Mouse (Mus musculus) heart, adult 9 months (tissue): ENCODE measurements around the gene Lck.

Source experiments
- DNase-seq, 2 experiments: peaks; one replicate each; pipeline ENCODE4 v3.0.0; 2022; ENCODE audit warnings: low spot score in 2 of 2

Lck gene

DNA sequence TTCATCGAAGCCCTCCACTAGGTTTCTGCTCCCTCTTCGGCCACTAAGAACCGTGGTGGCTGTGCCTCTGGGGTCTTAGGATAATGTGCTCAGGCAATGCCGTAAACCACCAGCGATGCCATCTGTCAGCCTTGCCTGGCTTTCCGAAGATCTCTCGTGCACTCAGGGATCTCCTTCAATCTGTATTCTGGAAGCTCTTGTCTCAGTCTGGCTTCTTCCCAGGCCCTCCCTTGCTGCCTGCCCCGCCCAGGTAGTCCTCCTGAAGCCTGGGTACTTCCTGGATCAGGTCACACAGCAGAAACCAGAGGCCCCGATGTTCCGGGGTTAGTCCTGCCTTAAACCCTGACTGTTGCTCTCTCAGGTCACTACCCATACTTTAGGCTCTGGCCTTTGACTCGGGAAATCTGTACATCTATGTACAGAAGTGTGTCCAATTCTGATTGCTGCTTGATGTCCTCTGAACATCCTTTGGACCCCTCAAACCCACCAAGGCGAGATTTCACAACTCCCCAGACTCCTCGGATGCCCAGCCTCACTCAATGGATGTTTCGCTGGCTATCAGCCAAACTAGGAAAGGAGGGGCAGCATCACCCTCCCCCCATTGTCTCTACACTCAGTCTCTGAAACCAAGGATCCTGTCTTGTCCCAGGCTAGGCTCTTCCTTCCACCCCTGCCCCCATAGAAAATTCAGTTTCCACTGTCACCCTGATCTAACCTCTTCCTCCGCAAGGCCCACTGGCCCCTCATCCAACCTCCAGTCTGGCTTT lies 64.4 kb downstream of the Lck start:
- DNase-seq, result no peak

DNA sequence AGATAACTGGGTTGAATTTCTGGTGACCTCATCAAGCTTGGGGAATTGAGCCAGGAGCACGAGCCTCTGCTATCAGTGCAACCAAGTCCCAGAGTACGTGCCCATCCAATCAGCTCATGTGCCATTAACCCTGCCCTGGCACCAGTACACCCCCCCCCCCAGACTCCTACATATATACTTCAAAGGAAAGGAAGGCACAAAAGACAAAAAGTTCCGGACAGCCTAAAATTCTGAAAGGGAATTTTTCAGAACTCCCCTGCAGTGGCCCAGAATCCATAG lies 65.3 kb downstream of the Lck start:
- DNase-seq, result no peak

DNA sequence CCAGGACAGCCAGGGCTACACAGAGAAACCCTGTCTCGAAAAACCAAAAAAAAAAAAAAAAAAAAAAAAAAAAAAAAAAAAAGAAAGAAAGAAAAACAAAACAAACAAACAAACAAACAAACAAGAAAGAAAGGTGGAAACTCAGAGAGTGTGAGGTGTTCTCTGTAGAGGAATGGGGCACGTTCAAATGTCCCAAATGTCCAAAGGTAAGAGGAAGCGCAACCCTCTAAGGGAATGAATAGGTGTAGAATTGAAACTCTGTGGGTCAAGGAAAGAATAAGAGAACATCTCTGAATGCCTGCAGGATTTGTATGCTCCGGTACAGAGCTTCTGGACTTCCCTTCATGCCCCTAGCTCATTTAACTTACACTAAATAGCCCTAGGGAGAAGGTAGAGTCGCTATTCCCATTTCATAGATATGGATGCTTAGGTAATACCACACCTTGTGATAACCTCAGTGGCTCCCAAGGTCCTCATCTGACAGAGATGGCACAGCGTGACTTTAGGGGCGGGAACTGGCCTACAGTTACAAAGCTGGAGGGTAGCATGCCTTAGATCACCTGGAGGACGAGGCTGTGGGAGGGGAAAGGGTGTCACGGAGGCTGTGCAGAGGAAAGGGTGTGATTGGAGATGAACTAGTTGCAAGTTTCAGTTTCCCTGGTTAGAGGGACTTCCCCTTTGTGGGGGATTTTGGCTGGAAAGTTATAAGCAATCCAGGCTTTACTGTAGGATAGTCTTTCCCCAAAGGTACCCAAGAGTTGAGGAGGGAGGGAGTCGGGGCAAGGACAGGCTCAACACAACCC lies 65.8 kb downstream of the Lck start:
- no peak for DNase-seq

DNA sequence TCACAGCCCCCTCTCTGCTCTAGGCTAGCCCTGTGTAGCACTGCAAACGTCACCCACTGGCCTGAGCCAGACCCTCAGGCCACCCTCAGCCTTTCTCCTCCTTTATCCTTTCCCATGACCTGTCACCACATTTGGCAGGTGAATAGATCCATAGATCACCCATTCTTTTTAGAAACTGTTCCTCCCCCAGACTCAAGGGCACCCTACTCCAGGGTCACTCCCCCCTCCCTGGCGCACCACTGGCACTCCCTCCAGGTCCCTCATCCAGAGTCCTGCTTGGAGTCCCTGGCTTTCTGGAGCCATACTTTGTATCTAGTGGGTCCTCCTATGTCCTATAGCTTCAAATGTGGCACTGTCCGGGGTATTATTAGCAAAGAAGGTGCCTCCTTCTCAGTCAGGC lies 67.9 kb downstream of the Lck start:
- no peak for DNase-seq

DNA sequence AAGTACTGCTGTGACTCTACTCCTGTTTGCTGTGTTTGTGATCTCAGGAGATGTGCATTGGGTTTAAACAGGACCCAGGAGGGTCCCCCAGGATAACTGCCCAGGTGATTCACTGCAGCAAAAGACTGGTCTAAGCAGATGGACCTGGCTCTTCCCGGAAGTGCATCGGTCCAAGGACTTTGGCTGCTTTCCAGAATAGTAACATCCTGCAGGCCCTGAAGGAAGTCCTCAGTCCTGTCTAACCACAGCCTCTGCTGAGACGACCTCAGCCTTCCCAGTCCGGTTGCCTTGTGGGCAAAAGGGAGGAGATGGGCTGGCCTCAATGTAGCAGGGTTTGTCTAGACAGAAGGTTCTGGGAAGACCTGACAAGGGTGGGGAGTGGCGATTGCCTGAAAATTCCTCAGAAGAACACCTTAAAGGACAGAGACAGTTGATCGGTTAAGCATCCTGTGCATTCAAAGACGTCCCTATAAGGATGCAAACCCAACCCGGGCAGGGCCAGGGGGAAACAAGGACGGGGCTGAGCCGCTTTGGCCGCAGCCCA lies 70.5 kb downstream of the Lck start:
- no peak for DNase-seq

DNA sequence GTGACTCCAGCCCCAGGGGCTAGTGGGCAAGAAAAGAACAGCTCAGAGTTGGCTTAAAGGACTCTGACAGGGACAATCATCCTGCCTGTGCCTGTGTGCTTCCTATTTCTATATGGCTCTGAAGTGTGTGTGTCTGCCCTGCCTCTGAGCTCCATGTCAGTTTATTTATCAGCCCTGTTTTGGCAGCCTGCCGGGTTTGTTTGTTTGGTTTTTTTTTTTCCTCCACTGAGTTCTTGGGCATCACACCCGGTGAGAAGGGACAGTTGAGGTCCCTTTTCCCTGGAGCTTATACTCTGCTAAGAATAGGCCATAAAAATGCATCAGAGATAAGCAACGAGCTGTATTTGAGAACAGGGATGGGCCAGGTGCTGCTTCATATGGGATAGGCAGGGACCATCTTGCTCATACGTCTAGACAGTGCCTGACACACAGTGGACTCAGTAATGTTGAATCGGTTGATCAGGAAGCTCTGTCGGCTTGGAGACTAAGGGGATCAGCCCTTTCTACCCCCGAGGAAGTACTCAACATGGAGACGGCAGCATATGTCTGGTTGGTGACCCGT lies 71.0 kb downstream of the Lck start:
- no peak for DNase-seq

DNA sequence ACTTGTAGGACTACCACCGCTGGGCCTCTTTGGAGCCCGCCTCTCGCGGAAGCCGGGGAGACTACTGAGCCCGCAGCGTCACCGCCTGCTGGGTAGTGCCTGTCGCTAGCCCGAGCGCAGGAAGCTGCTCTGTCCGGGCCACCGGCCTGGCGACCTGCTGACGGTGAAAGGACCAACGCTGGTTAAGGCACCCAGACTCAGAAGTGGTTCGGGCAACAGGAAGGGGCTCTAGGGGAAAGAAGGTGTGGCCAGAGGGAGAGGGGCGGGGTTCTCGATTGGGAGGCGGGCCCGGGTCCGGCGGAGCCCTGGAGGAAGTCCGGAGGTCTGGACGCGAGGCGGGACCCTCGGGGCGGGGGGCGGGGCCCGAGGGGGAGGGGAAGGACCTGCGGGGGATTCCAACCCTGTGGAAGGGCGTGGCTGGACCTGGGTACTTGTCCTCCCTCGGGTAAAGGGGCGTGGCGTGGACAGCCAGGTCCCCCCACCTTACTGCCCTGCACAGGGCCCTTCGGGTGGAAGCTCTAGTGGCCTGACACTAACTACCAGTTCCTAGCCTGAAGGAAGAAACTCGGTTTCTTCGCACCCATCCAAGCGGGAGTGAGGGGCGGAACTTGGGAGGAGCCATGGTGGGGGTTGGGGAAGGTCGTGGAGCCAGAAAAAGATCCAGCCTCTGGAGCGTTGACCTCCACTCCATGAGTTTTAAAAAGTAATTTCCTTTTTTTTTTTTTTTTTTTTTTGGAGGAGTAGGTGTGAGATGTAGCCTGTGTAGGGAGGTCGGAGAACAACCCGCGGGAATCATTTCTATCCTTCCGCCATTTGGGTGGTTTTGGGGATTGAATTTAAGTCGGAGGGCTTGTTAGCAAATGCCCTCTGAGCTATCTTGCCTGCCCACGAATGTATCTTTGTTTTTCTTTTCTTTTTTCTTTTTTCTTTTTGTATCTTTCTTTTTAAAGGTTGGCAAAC lies 72.6 kb downstream of the Lck start:
- peak; percentile 89 for DNase-seq

DNA sequence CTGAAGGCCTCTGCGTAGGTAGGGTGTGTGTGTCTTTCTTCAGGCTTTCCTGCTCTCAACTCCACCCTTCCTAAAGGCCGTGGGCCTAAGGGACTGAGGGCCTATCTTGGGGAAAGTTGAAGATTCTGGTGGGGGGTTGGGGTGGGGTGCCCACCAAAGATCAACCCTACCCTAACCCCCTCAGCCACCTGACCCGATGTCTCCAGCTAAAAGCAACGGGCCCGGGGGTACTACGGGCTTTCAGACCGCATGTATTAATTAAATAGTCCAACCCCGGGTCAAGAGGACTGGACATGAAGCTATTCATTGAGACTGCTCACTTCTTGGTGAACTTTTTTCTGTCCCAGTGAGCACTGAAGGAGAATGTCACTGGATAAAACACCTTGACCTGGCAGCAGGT lies 73.4 kb downstream of the Lck start:
- DNase-seq, result no peak

DNA sequence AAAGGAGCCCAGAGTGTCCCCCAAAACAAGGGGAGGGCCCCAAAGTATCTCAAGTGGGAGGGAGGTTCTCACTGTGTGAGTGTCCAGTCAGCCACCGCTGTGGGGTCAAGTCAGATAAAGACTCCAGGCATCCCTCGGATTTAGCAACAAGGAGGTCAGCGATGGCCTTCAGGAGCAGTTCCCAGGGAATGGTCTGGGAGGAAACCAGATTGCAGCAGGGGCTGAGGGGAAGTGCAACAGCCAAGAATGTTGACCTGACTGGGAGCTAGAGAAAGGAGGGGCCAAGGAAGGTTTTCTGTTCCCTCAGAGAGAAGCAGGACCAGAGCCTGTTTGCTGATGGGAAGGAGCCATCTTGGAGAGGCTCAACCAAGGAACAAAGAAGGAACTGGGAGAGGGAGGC lies 74.5 kb downstream of the Lck start:
- no peak for DNase-seq
